Mouse (Mus musculus) c-Kit-positive CD71-negative TER-119-negative erythroid progenitor cells, embryonic 14.5 days (primary cell): ENCODE data around the gene Gpc6.
"Not testable (repeated sequence)": the region's sequence is repeated elsewhere in the genome, so short reads cannot be mapped to it uniquely, and the experiment has no call there.

Experiments
- DNase-seq: peaks from one replicate; pipeline ENCODE4 v3.0.0-alpha.2; 2013; ENCODE audit warnings: low read depth

Gpc6 gene

DNA sequence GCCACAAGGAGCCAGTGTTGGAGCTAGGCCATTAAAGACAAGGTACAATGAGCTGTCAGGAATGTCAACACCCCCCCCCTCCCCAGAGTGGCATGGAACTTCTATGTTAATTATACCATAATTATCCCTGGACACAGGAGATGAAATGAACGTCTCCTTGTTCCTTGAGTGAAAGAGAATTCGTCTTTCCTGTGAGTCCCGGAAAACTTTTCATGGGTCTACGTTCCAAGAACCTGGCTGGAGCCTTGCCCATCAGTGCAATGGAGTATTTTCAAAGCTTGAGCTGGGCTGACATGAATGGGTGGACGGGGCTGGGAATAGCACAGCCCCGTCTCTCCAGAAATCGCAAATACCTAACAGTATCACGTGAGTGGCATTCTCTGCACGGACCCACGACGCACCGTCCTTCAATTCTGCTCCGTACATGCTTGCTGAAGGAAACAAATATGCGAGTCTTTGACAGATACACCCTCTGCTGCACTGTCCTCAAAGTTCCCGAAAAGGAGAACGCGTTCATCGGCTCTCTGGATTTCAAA lies 444.3 kb downstream of the Gpc6 start:
- no peak for DNase-seq

- no peak for DNase-seq
Measured at GRCm38 (mm10) chr14:117376822-117377376, 451.8 kb downstream of the Gpc6 start.

- no peak for DNase-seq
Measured at GRCm38 (mm10) chr14:117379979-117380378, 454.9 kb downstream of the Gpc6 start.

- DNase-seq = no peak
Measured at GRCm38 (mm10) chr14:117383188-117383587, 458.1 kb downstream of the Gpc6 start.

- no peak for DNase-seq
Measured at GRCm38 (mm10) chr14:117384096-117384770, 459.1 kb downstream of the Gpc6 start.

DNA sequence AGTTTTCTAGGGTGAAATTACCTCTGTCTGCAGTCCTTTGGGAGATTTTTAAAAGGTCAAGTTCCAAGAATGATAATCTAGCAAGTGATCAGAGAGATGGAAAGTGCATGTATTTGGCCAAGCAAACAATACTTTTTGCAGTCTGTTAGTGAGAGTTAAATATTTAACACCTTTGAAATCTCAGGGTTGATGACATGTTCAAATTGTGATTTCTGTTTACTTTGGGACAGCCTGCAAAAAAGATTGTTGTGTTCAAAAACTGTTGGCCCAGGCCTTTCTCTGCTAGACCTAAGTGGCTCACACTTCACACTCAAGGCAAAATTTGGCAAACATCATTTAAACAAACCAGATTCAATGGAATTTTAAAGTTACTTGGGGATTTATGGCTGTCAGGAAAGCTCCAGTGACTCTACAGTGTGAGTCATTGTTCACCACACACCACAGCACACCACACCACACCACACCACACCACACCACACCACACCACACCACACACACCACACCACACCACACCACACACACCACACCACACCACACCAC lies 460.7 kb downstream of the Gpc6 start:
- no peak for DNase-seq

DNA sequence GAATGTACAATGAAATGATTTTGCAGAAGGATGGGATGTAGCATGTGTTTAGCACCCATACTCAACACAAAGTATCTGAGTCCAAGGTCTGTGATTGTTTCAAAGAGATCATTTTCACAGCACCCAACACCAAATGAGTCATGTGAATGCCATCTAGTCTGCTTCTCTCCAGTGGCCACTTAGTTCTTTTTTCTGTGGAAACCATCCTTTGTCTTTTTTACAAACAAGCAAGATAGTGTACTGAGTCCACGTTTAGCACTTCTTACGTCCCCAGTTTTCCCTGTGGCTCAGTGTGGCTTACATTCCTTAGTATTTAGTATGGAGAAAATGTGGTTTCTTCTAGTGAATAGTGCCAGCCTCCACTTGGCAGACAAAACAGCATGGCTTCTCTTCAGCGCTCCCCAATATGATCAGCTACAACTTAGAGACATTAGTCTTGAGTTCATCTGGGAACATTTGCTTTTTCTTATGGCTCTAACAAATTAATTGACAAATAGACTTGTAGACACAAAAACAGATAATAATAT lies 465.7 kb downstream of the Gpc6 start:
- DNase-seq = no peak

- DNase-seq = no peak
Measured at GRCm38 (mm10) chr14:117391412-117391811, 466.3 kb downstream of the Gpc6 start.

DNA sequence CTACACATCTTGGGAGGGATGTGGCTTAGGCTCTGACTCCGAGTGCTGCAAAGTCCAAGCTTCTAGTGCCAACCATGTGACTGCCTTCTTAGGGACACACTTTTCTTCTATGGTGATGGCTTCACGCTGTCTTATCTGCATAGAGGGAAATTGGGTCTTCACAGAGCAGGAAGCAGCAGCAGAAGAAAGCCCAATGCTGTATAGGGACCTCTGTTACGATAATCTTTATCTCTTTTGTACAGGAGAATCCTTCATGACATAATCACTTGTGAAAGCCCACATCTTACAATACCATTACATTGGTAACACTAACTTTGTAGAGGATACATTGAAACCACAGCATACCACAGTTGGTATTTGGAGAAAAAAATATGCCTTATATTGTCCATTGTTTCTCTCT lies 472.1 kb downstream of the Gpc6 start:
- no peak for DNase-seq

DNA sequence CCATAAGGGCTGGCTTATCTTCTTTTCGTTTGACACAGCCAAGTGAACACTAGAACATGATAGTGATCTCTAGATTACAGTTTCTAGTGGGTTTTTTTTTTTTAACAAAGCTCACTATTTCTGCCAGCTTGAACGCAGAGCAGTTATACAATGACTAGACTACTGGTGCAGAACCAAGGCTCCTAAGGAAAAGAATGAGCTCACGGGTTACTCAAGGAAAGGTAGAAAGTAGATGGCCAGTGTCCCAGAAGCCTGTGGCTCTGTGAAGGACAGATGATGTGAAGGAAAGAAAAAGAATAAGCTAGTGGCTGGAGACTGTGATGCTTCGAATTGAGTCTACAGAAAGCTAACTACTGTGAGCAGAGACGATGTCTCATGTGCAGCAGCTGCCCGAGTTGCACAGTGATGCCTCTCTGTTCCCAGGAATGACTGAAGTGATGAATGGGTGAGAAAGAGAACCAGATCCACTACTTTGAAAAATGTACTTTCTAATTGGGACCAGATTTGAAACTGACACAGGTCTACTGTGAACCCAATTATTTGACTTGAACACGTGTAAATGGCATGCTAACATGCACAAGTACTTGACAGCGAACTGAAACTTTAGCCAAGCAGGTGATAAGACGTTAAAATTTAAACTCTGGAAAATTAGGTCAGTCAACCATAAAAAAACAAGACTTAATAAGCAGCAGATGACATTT lies 482.9 kb downstream of the Gpc6 start:
- DNase-seq = no peak

GRCm38 (mm10) chr14:117408525-117408835 lies 483.4 kb downstream of the Gpc6 start:
- DNase-seq = no peak

GRCm38 (mm10) chr14:117409778-117410177 lies 484.7 kb downstream of the Gpc6 start:
- no peak for DNase-seq

- no peak for DNase-seq
Measured at GRCm38 (mm10) chr14:117410511-117410910, 485.4 kb downstream of the Gpc6 start.

GRCm38 (mm10) chr14:117415045-117415444 lies 489.9 kb downstream of the Gpc6 start:
- DNase-seq = no peak

DNA sequence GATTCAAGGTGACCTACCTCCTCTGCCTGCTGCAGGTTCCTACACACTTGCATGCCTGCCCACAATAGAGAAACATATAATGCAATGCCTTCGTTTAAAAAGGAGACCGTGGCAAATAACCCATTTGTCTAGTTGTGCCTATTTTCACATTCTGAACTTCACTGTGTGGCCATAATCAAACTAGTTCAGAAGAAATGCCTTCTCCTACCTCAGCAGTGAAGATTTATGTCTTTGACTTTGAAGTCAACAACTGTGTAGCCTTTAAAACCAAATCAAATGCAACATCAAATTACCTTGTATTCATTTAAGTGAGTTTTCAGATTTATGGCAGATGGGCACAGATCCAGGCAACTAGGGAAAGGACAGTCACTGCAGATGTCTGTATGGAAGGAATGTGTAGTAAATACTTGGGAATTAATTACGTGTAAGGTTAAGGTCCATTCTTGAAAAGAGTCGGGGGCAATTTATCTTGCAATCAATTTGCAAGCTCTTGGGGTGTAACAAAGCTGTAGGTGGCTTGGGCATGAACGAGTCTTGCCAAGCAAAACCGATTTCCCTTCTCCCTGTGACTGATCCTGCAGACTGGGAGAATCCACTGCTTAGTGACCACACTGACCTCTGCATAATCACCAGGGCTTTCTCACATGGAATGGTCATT lies 494.6 kb downstream of the Gpc6 start:
- DNase-seq = no peak

GRCm38 (mm10) chr14:117421170-117421569 lies 496.1 kb downstream of the Gpc6 start:
- no peak for DNase-seq

DNA sequence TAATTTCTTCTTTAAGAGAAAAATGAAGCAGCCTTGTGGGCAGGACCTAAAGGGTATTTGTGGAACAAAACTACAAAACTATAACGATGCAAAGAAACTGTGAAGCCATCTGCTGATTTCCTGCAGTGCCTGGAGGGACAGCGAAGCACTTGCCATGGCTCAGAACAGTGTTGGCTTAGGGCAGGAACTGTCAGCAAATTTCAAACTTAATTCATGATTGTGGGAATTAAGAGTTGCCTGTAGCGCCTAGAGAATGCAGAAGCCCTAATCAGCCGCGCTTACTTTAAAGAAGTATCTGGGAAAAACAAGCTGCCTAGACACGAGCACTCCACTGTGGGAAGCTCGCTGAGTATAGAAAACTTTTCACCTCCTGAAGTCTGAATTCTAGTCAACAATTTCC lies 501.0 kb downstream of the Gpc6 start:
- DNase-seq = no peak

GRCm38 (mm10) chr14:117427776-117428175 lies 502.7 kb downstream of the Gpc6 start:
- DNase-seq = no peak

GRCm38 (mm10) chr14:117435739-117436138 lies 510.6 kb downstream of the Gpc6 start:
- no peak for DNase-seq

DNA sequence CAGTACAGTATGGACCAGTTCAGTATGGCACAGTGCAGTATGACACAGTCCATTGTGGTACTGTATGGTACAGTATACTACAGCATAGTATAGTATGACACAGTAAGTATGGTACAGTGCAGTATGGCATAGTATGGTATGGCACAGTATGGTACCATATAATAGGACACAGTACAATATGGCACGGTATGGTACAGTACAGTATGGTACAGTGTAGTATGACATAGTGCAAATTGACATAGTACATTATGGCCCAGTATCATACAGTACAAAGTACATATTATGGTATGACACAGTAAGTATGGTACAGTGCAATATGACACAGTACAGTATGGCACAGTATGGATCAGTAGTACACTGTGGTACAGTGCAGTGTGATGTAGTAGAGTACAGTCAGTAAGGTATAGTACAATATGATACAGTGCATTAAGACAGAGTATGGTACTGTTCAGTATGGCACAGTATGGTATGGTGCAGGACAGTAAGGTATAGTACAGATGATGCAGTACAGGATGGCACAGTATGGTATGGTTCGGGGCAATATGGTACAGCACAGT lies 521.6 kb downstream of the Gpc6 start:
- DNase-seq = not testable (repeated sequence)

- no peak for DNase-seq
Measured at GRCm38 (mm10) chr14:117451391-117451991, 526.4 kb downstream of the Gpc6 start.

GRCm38 (mm10) chr14:117452150-117452549 lies 527.0 kb downstream of the Gpc6 start:
- no peak for DNase-seq
